Mouse (Mus musculus): ENCODE results near the gene Mex3a.

Gene Mex3a

DNA sequence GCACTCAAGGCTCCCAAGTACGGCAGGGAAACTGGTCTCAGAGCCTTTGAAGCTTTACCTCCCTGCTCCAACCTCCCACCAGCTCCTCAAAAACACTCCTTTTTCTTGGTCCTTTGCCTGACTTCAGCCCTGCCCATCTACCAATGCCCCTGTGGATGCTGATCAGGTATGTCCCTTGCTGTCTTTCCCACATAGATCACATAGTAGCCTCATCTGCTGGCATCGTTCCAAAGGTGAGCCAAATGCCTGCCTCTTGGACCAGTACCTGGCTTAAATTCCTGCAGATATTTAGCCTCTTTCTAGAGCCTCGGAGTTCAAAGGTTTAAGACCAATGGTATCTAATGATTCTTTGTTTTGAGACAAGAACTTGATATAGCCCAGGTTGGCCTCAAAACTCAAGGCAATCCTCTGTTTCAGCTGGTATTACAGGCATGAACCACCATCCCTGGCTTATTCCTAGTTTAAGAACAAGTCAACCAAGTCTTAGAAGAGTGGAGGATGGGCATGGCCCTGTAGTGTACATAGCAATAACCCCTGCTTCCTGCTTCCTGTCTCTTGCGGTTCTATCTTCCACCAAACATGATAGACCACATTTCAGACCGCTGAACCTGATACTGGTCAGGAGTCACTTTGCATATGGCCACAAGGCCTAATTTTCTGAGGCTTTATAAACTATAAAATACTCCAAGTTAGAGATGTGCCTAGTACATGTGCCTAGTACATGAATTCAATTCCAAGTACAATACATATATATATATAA lies 11.6 kb downstream of the Mex3a start:
- peak in 1 of 2 experiments; percentile 33 for DNase-seq (ENCODE audit: low spot score in 2 of 2)

GRCm38 (mm10) chr3:88544514-88544913 lies 12.3 kb downstream of the Mex3a start:
- DNase-seq (ENCODE audit: low spot score in 2 of 2): no peak

GRCm38 (mm10) chr3:88544955-88545591 lies 12.9 kb downstream of the Mex3a start:
- peak; percentile 60 to 61 for DNase-seq (ENCODE audit: low spot score in 2 of 2)

GRCm38 (mm10) chr3:88546674-88547418 lies 14.7 kb downstream of the Mex3a start:
- DNase-seq (ENCODE audit: low spot score in 2 of 2): no peak

GRCm38 (mm10) chr3:88548180-88548917 lies 16.2 kb downstream of the Mex3a start, which contains the start of gene Rab25:
TSS of gene Rab25 (minus strand) at chr3:88548300.
- DNase-seq (ENCODE audit: low spot score in 2 of 2): no peak

DNA sequence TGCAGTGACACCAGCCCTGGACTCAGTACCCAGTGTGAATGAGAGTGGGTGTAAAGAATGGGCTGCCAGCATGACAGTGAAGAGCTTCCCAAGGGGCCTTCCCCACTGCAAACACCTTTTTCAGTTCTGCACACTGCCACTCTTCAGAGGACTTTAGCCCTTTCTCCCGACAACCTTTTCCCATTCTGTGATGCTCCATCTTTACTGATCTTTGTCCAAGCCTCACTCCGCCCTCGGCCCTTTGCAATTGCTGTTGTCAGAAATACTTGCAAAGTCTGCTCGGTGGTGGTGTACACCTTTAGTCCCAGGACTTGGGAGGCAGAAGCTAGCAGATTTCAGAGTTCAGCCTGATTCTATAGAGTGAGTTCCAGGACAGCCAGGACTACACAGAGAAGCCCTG lies 19.4 kb downstream of the Mex3a start:
- DNase-seq (ENCODE audit: low spot score in 2 of 2): no peak

DNA sequence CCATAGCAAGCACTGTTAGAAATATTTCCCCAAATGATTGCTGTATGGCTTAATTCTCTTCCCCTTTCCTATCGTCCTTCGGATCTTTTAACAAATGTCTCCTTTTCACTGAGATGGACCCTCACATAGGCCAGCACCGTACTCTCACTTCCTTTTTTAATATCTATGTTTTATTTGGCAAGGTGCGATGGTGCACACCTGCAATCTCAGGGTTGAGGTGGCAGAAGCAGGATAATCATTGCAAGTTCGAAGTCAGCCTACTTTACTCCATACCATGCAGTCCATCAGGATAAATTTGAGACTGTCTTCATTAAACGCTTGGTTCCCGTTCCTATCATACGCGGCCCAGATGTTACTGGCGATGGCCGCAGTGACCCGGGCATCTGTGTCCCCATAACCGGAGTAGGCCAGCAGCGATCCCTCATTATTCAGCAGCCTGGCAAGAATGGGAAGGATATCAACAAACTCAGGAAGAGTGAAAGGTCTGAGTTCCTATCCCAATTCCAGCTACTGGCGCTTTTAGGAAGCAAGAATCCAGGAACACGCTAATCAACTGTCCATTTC lies 20.0 kb downstream of the Mex3a start:
- no peak for DNase-seq (ENCODE audit: low spot score in 2 of 2)

DNA sequence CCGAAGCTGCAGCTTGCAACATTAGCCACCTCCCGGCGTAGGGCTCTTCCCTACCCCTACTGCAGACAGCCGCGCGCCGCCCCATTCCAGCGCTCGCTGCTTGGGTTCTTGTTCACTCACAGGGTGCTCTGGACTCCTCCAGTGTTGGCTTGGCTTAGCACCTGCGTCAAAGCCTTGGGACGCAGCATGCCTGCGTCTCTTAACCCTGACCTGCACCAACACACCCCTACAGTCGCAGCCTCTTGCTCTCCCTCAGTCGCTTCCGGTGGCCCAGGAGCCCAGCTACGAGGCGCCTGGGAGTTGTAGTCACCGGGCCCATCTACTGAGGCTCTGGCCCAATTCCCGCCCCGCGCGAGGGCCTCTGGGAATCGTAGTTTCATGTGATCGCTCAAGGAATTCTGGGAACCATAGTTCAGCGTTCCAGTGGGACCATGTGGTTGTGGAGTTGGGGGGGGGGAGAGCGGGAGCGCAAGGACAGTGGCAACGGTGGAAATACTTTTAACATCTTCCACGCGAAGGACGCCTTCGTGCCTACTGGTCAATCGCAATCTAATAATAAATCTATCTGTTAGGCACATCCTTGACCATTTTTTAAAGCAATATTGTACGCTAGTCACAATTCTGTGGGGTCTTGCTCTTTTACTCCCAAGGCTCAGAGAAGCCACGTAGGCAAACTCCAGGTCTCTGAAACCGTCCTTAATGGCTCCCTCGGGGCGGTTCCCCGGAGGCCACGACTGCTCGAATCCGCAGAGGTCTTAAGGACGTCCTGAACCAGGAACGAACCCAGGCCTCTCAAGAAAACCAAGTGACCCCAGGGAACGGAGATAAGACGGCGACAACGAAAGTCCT lies 20.7 kb downstream of the Mex3a start, which contains the start of gene Lamtor2:
TSS of gene Lamtor2 (minus strand) at position 399 of the 849 bp plus-strand sequence.
- DNase-seq (ENCODE audit: low spot score in 2 of 2): peak; percentile 97 to 98

GRCm38 (mm10) chr3:88553525-88553879 lies 21.3 kb downstream of the Mex3a start, which contains the start of gene Ubqln4:
TSS of gene Ubqln4 (plus strand) at chr3:88553758.
- DNase-seq (ENCODE audit: low spot score in 2 of 2): peak; percentile 83 to 89

GRCm38 (mm10) chr3:88553880-88554586 lies 21.8 kb downstream of the Mex3a start:
- peak in 1 of 2 experiments; percentile 47 for DNase-seq (ENCODE audit: low spot score in 2 of 2)

DNA sequence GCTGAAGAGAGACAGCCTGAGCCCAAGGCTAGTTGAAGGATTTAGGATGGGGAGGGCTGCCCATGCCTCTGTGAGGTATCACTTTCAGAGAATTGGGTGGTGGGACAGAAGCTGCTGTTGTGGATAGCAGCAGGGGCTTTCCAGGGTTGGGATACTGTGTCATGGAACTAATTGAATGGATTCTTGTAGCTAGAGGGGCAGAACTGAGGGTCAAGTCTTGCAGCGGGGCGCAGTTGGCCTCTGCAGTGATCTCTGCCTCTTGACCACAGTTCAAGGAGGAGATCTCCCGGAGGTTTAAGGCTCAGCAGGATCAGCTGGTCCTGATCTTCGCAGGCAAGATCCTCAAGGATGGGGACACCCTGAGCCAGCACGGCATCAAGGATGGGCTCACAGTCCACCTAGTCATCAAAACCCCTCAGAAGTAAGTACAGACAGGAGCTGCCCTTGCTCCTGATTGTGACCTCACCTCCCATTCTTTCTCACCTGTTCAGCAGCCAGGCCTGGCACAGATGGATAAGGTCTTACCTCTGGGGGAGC lies 22.9 kb downstream of the Mex3a start:
- DNase-seq (ENCODE audit: low spot score in 2 of 2): no peak

GRCm38 (mm10) chr3:88555731-88556130 lies 23.5 kb downstream of the Mex3a start:
- no peak for DNase-seq (ENCODE audit: low spot score in 2 of 2)

DNA sequence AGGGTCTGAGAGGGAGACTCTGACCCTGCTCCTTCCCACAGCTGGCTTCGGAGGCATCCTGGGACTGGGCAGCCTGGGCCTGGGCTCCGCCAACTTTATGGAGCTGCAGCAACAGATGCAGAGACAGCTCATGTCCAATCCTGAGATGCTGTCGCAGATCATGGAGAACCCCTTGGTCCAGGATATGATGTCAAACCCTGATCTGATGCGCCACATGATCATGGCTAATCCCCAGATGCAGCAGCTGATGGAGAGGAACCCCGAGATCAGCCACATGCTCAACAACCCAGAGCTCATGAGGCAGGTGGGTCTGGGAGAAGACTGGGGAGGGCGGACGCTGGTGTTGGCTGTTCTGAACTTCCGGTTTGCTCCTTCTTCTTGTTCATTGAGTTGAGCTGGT lies 24.4 kb downstream of the Mex3a start:
- no peak for DNase-seq (ENCODE audit: low spot score in 2 of 2)

DNA sequence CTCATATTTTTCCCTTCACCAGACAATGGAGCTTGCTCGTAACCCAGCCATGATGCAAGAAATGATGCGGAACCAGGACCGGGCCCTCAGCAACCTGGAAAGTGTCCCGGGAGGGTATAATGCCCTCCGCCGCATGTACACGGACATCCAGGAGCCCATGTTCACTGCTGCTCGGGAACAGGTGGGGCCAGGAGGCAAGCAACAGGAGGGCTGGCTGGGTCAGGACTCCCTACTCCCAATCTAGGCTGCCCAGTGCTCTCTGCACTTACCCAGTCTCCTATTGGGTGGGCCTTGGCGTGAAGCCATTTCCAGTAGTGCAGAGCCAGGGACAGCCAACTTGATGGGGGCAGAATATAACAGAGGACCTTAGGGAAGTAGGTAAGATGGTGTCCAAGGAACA lies 27.4 kb downstream of the Mex3a start:
- DNase-seq (ENCODE audit: low spot score in 2 of 2): no peak

DNA sequence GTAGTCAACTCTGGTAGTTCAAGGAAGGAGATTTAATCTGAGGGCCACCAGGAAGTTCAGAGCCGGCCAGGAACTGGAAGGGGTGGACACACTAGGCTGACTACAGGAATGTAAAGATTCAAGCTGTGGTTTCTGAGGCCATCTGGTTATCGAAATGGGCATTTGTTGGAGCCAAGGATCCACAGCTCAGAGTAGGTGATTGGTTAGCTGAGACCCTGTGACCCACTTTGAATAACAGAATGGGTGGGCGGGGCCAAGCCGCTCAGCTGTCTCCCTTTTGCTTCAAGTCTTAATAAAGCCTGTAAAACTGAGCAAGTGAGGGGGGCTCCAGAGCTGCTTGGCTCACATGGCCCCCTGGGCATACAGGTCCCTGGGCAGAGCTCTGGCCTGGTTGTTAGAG lies 29.8 kb downstream of the Mex3a start:
- DNase-seq (ENCODE audit: low spot score in 2 of 2): no peak

GRCm38 (mm10) chr3:88563442-88563841 lies 31.2 kb downstream of the Mex3a start:
- DNase-seq (ENCODE audit: low spot score in 2 of 2): no peak

DNA sequence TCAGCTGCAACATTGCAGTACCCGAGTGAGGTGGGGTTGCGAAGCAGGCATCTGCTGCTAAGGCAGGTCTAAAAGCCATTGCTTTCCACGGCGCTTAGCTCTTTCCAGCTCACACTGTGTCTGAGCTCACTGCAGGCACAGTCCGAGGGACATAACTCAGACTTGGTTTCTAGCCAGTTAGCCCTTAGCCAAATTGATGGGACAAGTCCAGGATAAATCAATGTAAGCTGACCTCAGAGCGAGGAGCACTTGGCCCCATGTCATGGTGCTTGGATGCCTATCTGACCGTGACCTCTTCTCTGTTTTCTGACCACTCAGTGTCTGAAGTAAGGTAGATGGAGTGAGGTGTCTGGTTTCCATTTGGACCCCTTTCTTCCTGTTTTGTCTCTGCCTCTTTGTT lies 31.8 kb downstream of the Mex3a start:
- no peak for DNase-seq (ENCODE audit: low spot score in 2 of 2)

- DNase-seq (ENCODE audit: low spot score in 2 of 2): no peak
These were observed 33.9 kb downstream of the Mex3a start for GRCm38 (mm10) chr3:88566116-88566515.

DNA sequence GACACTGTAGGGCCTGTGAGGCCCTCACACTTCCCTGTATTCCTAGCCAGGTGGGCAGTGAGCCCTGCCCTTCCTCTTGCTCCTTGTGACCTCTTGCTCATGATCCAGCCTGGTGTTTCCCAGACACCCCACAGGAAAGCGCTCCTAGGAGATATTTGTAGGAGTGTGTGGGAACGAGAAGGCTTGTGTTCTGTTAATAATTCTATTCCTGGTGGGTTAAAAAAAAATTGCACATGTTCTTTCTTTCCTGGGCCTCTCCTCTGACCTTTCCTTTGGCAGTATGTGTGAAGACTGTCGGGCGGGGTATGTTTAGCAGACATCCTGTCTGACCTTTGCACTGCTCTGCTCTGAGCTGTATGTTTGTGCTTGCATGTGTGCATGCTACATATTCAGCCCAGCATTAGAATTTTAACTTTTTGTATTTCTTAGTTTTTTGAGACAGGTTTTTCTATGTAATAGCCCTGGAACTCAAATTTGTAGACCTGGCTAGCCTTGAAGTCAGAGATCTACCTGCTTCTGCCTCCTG lies 34.4 kb downstream of the Mex3a start:
- no peak for DNase-seq (ENCODE audit: low spot score in 2 of 2)
